Mouse (Mus musculus) adrenal gland, adult 18-20 months (tissue): ENCODE results near the gene 4933406M09Rik. TPM values are rescaled to one million over a fixed set of nuclear protein-coding genes. Genes with fewer than 3 reads are reported as not detected.

Experiments used
- DNase-seq, 2 experiments: peaks; one replicate each; pipeline ENCODE4 v3.0.0; 2021 to 2022; ENCODE audit warnings: low spot score in 2 of 2
- total RNA-seq, 2 experiments: library from RNA; stranded (reverse); gene quantifications; 1 replicate in 1 of 2; 2 replicates in 1 of 2; pipeline ENCODE4 v1.2.3; 2021

Gene 4933406M09Rik
- total RNA-seq, 2 experiments from 2014 or later, result not detected

DNA sequence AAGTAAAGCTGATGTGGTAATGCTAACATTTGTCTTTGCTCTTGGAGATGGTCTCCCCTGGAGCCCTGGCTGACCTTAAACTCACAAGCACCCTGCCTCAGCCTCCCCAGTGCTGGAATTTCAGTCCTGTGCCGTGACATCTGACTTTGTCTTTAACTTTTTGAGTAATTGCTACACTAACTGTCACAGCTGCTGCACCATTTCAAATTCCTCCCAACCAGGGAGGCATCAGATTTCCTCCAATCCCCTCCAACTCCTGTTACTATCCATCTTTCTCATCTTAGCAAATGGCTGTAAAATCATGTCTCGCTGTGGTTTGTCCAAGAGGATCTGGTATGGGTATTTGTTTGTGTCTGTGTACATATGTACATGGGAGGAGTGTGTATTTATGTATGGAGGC lies 11.6 kb upstream of the 4933406M09Rik start:
- DNase-seq, result no peak

DNA sequence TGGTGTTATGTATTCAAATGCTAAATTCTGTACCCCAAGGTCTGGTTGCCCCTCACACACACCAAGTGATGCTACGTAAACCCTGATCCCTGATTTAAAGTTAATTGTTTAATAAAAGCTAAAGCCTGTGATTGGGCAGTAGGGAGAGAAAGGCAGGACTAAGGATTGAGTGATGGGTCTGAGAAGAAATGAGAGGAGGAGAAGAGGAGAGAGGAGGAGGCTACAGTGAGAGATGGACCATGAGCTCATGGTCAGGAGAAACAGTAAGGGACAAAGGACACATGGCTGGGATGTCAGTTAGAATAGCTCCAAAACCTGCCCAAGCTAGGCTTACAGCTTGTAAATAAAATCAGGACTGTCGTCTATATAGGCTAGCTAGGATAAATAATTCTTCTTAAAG lies 4.7 kb upstream of the 4933406M09Rik start:
- no peak for DNase-seq

DNA sequence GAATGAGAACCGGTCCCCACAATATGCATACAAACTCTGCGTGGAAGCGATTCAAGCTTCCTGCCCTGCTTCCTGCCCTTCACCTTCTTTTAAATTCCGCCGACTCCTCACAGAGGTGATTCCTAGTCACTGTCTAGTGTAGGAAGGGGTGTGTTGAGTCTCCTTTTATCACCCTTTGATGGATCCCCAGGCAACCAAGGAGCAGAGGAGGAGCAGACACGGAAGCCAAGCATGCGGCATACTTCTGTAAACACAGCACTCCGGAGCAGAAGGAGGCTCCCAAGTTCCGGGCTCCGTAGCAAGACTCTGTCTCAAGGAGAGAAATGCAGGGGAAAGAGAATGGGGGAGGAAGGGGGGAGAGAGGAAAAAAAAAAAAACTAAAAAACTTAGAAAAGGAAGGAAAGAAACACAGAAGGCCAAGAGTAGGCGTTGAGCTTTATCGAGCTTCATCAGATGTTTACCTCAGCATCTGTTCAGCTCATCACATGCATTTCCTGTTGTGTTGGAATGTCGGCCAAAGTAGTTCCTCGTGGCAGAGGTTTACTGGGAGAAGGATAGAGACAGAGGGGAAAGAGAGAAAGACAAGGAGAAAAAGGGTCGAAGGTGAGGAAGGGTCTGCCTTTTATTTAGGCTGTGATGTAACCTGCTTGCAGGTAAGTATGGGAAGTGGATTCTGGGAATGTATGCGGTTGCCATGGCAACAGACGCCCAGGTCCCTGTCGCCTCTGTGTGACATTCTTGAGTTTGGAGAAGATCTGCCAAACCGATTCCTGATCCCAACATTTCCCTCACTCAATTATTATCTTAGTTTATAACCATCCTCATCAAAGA lies 3.7 kb upstream of the 4933406M09Rik start:
- no peak for DNase-seq

DNA sequence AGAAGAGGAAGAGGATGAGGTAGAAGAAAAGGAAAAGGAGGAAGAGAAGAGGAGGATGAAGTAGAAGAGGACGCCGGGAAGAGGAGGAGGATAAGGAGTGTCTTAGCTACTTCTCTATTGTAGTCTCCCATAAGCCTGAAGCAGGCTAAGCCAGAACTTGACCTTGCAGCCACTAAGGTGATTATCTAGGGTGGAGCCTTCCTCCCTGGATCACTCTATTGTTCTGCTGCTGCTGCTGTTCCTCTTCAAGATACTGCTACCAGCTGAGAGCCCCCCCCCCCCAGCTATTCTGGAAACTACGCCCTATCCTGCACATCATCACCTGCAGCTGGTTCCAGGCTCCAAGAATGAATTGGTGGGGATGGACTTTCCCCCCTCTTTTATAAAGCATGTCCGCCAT lies 1.2 kb upstream of the 4933406M09Rik start:
- DNase-seq, result no peak

DNA sequence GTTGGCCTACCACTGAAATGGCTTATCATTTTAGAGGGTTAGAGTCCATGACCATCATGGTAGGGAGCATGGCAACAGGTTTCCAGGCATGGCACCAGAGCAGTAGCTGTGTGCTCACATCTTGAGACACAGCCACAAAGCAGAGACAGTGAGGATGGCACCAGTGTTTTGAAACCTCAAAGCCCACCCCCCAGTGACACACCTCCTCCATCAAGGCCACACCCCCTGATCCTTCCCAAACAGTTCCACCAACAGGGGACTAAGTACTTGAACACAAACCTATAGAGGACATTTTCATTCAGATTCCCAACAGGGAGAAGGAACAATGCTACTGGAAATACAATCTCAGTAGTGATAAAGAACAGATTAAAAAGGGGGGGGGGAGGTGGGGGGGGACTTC lies 564 bp upstream of the 4933406M09Rik start:
- DNase-seq, result no peak

- no peak for DNase-seq
These were observed 8.1 kb downstream of the 4933406M09Rik start for GRCm38 (mm10) chr1:134393827-134394226.

DNA sequence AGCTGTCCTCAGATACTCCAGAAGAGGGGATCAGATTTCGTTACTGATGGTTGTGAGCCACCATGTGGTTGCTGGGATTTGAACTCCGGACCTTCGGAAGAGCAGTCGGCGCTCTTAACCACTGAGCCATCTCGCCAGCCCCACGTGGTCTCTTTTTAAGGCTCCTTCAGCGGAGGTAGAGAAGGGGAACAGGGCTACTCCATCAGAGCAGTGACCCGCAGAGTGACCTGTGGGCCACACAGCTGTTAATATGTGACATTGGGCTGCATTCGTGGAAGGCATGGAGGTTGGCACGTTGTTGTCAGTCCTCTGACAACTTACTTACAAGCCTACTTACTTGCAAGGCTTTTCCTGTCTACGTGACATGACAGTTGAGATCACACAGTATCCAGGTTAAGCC lies 12.5 kb downstream of the 4933406M09Rik start:
- no peak for DNase-seq

- DNase-seq, result no peak
These were observed 14.0 kb downstream of the 4933406M09Rik start for GRCm38 (mm10) chr1:134399735-134400134.

- DNase-seq, result peak; percentile 77 to 82
These were observed 20.0 kb downstream of the 4933406M09Rik start, which contains the start of gene Cyb5r1 for GRCm38 (mm10) chr1:134405509-134406413. TSS of gene Cyb5r1 (plus strand) at chr1:134405559.

DNA sequence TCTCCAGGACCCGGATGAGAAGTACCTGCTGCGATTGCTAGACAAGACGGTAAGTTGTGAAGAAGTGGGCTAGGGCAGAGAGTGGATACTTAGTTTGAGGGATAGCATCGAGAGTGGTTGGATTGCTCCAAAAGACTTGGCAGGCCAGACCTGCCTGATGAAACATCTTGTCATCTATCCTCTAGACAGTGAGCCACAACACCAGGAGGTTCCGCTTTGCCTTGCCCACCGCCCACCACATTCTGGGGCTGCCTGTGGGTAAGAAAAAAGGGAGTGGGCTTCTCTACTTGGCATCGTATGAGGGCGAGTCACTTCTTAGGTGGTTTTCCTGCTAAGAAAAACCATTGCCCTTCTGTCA lies 20.7 kb downstream of the 4933406M09Rik start:
- no peak for DNase-seq

GRCm38 (mm10) chr1:134408080-134408479 lies 22.3 kb downstream of the 4933406M09Rik start:
- DNase-seq, result no peak

DNA sequence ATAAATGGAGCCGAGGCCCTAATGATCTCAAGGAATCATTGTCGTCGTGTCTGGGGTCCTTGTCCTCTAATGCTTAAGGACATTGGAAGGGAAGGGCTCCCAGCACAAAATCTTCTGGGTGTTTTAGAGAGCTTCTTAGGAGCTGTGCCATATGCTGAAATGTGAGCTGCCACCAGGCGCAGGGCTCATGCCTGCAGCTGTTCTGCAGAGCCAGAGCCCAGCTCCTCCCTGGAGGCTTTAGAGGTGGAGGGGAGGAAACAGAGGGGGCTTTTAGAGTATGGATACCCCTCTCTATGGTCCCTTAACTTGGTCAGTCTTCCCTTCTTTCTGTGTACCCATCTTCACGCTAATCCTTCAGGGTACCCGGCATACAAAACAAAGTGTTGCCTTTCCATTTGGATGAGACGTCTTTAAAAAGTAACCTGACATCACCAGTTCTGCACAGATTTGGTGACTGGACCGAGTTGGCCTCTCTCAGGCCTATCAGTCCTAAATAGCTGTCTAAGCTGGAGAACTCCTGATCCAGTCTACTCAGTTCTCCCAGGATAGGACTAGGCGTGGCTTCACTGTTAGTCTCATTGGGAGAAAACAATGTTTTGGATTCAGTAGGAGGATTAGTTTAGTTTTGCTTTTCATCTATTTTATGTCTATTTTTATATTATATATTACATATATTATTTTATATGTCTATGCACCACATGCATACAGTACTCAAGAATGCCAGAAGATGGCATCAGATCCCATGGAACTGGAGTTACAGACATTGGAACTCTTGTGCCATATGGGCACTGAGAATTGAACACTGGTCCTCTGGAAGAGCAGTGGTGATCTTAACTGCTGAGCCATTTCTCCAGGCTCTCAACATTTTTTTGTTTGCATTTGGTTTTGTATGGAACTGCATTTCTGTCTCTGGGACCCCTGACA lies 26.2 kb downstream of the 4933406M09Rik start:
- no peak for DNase-seq

DNA sequence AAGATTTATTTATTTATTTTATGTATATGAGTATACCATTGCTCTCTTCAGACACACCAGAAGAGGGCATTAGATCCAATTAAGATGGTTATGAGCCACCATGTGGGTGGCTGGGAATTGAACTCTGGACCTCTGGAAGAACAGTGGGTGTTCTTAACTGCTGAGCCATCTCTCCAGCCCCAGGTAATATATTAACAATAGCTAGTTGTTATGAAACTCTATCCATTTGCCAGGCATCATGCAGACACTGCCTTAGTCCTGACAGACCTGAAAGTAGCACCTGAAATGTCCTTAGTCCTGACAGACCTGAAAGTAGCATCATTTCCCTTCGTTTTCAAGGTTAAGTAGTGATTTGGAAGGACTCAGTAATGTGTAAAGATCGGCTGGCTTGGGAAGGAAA lies 28.3 kb downstream of the 4933406M09Rik start:
- DNase-seq, result no peak

GRCm38 (mm10) chr1:134414501-134415167 lies 28.9 kb downstream of the 4933406M09Rik start:
- DNase-seq, result no peak

GRCm38 (mm10) chr1:134415168-134415831 lies 29.6 kb downstream of the 4933406M09Rik start, which contains the start of gene Adipor1:
TSS of gene Adipor1 (plus strand) at chr1:134415378.
- peak; percentile 92 to 94 for DNase-seq

GRCm38 (mm10) chr1:134418414-134418975 lies 32.8 kb downstream of the 4933406M09Rik start:
- DNase-seq, result no peak

DNA sequence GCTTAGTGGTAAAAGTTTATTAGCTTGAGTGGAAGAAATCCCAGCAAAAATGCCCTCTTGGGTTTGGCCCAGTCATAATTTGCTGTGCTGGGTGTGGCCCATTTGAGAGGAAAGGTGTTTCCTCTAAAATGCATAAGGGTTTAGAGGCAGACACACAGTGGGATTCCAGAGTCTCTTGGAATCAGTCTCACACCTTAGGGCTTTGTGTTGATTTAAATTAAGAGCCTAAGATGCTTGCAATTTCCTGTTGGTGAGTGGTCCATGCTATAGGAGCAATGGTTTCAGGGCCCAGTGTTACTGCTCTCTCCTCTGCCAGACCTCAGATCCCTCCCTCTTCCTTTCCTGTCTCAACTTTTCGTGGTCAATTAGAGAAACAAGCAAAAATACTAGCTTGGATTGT lies 33.4 kb downstream of the 4933406M09Rik start:
- no peak for DNase-seq

DNA sequence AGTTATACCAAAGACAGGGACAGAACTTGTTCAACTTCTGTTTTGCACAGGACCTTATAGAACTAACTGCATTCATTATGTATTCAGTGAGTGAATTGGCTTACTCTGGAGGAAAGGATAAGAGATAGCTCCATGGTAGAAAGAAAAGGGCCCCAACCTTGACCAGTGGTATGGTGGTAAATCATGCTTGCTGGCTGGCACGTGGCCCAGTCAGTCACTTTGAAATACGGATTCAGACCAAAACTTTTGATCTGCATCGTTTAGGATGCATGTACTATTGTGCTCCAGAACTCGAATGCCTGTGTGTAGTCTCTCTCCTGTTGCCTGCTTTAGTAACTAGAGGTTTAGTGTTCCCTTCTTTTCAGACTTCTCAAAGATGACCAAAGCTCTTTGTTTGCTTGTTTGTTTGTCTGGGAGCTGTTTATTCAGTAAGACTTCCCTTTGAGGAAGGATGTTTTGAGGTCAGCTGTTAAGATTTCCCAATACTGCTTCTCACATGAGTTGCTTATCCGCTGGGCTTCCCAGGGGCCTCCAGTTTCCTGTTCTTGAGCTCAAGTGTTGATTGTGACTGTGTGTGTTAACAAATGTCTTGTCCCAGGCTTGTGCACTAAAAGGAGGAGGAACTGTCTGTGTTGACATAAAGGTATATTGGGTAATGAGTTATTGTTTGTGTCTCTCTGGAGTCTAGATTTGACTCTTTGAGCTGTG lies 34.2 kb downstream of the 4933406M09Rik start:
- DNase-seq, result peak; percentile 56 to 70

- DNase-seq, result no peak
These were observed 38.2 kb downstream of the 4933406M09Rik start for GRCm38 (mm10) chr1:134423911-134424310.
